Mouse (Mus musculus) small intestine, adult 2 months (tissue): ENCODE data around the gene Sh3glb2.

ENCODE experiments used
- CTCF ChIP-seq: fragments of 200-500 bp; IDR thresholded peaks from 2 replicates; pipeline ENCODE4 v1.5.1; 2012; ENCODE audit warnings: low read depth, mild to moderate bottlenecking, control low read depth, inconsistent platforms, low read length, moderate library complexity, mixed read lengths; ENCODE audit not compliant: insufficient replicate concordance, insufficient read length; ENCODE audit errors: extremely low read depth
- POLR2A ChIP-seq: fragments of 200-500 bp; IDR thresholded peaks from 2 replicates; pipeline ENCODE4 v1.6.1; 2012; ENCODE audit warnings: low read depth, mild to moderate bottlenecking, control low read depth, inconsistent platforms, low read length, moderate library complexity

GRCm38 (mm10) chr2:30327276-30327675 lies 31.9 kb downstream of the Sh3glb2 start:
- no peak for TF ChIP-seq CTCF
- TF ChIP-seq POLR2A = no peak
